Mouse (Mus musculus) T-cell, adult 2 months (primary cell): ENCODE measurements around the gene Cdh10.

Experiments
- DNase-seq: peaks from one replicate; pipeline ENCODE4 v3.0.0; 2022; ENCODE audit warnings: low spot score

Cdh10 gene

GRCm38 (mm10) chr15:18818185-18818973 is at the start of gene Cdh10:
TSS of gene Cdh10 (plus strand) at chr15:18818947.
- no peak for DNase-seq

GRCm38 (mm10) chr15:18809148-18809827 is 9.5 kb upstream of the Cdh10 start:
- no peak for DNase-seq

GRCm38 (mm10) chr15:18817707-18818106 is 1.0 kb upstream of the Cdh10 start:
- no peak for DNase-seq

- no peak for DNase-seq
These were observed 1.5 kb downstream of the Cdh10 start for GRCm38 (mm10) chr15:18820226-18820625.

- DNase-seq = peak; percentile 52
These were observed 2.5 kb downstream of the Cdh10 start for GRCm38 (mm10) chr15:18821114-18821756.

- no peak for DNase-seq
These were observed 4.7 kb downstream of the Cdh10 start for GRCm38 (mm10) chr15:18823420-18823819.

- no peak for DNase-seq
These were observed 13.5 kb downstream of the Cdh10 start for GRCm38 (mm10) chr15:18832263-18832662.

- no peak for DNase-seq
These were observed 23.0 kb downstream of the Cdh10 start for GRCm38 (mm10) chr15:18841769-18842168.

GRCm38 (mm10) chr15:18844807-18845206 is 26.1 kb downstream of the Cdh10 start:
- DNase-seq = no peak

- no peak for DNase-seq
These were observed 31.8 kb downstream of the Cdh10 start for GRCm38 (mm10) chr15:18850497-18850896.

GRCm38 (mm10) chr15:18858135-18858534 is 39.4 kb downstream of the Cdh10 start:
- no peak for DNase-seq

- DNase-seq = no peak
These were observed 51.1 kb downstream of the Cdh10 start for GRCm38 (mm10) chr15:18869871-18870270.

- no peak for DNase-seq
These were observed 62.7 kb downstream of the Cdh10 start for GRCm38 (mm10) chr15:18881467-18881866.

GRCm38 (mm10) chr15:18886673-18887072 is 67.9 kb downstream of the Cdh10 start:
- DNase-seq = no peak

GRCm38 (mm10) chr15:18888912-18889311 is 70.2 kb downstream of the Cdh10 start:
- no peak for DNase-seq

GRCm38 (mm10) chr15:18890358-18890757 is 71.6 kb downstream of the Cdh10 start:
- no peak for DNase-seq

- DNase-seq = no peak
These were observed 82.0 kb downstream of the Cdh10 start for GRCm38 (mm10) chr15:18900776-18901175.

GRCm38 (mm10) chr15:18904131-18904530 is 85.4 kb downstream of the Cdh10 start:
- no peak for DNase-seq

GRCm38 (mm10) chr15:18910612-18911011 is 91.9 kb downstream of the Cdh10 start:
- no peak for DNase-seq

GRCm38 (mm10) chr15:18925392-18926117 is 106.8 kb downstream of the Cdh10 start:
- DNase-seq = no peak

- no peak for DNase-seq
These were observed 108.2 kb downstream of the Cdh10 start for GRCm38 (mm10) chr15:18926964-18927363.

GRCm38 (mm10) chr15:18952266-18952665 is 133.5 kb downstream of the Cdh10 start:
- DNase-seq = no peak
